Mouse (Mus musculus): ENCODE data around the gene Epop.

The Epop gene

DNA sequence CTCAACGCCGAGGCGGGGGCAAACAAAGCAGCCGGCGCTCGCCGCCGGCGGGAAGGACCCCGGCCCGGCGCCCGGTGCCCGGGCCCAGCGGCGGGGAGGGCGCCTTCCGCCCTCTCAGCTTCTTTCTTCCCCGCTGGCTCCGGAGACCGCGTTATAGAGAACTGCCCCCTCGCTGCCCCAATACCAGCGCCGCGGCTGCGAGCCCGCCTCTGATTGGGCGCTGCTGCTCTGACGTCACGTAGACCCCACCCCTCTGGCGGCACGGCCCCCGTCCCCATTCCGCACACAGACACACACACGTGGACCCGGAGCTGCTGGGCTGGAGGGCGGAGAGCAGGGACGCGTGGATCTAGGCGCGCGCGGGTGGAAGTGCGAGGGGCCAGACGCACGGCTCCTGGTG, at the start of gene Epop:
Gene Epop, minus strand, starts transcription at position 127 of the 400 bp plus-strand sequence.
- peak; percentile 78 for DNase-seq

DNA sequence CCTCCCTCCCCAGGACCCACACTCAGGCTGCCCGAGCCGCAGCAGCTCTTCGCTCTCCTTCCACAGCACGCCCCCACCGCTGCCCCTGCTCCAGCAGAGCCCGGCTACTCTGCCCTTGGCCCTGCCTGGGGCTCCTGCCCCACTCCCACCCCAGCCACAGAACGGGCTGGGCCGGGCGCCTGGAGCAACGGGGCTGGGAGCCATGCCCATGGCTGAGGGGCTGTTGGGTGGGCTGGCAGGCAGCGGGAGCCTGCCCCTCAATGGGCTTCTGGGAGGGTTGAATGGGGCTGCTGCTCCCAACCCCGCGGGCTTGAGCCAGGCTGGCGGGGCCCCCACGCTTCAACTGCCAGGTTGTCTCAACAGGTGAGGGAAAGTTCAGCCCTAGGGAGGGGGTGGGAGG, 48.8 kb upstream of the Epop start:
- no peak for DNase-seq

DNA sequence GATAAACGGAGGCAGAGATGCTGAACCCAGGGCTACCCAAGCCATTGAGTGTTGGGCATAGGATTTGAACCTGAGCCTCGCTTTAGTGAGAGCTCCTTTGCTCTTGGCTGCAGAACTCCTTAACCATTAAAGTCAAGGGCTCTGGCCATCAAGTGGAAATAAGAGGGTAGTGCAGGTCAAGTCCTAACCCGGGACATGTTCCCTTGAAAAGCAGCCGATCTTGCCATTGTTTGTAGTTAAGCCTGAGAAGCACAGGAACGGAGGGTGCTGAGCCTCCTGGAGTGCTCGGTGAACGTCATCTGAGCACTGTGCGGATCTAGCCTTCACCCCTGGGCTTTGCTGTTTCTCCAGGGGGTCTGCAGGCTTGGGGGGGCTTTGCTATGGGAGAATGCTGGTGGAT, 48.3 kb upstream of the Epop start:
- DNase-seq = no peak

DNA sequence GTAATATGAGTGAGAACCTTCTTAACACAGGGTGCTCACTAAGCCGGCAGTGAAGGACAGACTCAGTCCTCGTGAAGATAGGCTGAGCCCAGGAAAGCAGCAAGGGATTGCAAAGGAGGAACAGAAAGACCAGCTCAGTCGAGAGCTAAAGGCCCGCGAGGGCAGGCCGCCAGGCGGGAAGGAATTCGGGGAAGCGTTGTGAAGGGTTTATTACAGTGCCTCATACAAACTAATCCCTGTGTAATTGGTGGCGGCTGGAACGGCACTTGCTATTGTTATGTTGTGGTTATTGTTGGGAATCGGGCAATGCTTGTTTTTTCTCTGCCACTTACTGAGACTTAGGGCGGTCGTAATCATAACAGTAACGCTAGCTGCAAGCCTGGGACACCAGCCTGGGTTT, 47.9 kb upstream of the Epop start:
- no peak for DNase-seq

- DNase-seq = no peak
Observed at GRCm38 (mm10) chr11:97676050-97676754, 46.7 kb upstream of the Epop start.

- DNase-seq = no peak
Observed at GRCm38 (mm10) chr11:97673148-97673547, 43.6 kb upstream of the Epop start.

DNA sequence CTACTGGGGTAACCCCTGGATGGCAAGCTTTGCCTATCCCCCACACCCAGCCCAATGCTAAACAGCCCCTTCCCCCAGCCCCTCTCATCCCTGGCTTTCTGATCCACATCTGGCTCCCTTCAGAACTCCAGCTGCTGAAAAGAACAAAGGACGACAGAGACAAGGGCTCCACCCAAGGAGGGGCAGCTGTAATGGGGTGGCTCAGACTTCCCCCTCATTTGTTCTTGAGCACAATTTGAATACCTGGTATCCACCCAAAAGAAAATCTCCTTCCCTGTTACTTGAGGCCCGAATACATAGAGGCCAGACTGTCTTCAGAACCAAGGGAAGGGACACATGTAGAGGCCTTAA, 41.6 kb upstream of the Epop start:
- DNase-seq = no peak

DNA sequence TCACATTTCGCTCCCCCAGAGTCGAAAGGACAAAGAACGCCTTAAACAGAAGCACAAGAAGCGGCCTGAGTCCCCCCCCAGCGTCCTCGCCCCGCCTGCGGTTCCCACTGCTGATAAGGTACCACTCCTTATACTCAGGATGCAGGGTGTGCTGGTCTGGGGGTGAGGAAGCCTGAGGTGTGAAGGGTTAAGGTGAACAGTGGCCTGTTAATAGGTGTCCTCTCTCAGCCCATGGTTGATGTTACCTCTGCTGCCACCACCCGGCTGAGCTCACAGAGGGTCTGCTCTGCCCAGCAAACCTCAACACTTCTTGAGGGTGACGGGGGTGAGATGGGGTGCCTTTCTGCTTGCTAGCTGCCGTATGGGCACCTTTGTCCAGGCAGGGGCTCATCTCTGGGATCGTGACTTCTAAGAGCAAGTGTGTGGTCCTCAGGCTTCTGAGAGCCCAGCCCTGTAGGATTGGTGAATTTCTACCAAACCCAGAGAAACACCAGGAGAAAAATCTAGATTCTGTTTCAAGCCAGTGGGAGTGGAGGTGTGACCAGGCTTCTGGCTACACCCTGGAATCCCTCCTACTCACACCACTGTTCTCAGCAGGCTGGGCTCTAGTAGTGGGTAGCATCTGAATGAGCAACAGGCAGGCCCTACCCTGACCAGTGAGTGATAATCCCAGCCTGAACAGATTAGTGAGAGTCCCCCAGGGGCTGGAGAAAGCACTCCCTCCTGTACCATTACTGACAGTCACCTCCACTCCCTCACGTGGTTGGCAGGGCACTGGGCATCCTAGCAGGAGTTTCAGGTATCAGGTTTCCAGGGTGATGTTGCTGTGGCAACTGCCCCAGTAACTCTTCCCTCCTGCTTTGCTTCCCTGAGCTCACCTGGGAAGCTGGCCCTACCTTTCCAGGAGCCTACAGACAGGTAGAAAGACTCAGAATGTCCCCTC, 41.0 kb upstream of the Epop start:
- no peak for DNase-seq

DNA sequence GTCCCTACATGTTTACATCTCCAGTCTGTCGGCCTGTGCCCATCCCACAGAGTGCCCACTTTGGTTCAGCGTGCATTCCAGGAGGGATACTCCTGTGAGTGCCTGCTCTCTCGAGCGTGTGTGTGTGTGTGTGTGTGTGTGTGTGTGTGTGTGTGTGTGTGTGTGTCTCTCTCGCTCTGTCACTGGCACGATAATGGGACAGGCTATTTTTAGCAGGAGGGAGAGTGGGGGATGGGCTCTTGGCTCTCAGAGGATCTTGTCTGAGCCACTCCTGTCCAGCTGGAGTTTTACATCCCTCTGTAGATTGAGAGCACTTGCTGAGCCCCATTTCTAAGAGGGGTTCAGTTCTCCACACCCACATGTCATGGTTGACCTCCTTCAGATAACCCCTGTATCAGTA, 40.3 kb upstream of the Epop start:
- DNase-seq = no peak

DNA sequence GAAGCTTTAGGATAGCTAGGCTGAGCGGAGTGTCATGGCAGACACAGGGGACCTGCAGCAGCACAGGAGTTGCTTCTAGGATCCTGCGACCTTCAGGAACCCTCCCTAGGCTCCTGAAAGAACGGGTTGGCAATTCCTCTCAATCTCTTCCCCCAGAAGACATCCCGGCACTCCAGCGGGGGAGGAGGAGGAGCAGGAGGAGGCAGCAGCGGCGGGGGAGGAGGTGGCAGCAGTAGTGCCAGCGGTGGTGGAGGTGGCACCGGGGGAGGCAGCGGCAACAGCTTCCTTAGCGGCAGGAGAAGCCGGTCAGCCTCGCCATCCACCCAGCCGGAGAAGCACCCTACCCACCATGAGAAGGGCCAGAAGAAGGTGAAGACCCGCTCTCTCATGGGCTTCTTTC, 39.8 kb upstream of the Epop start:
- no peak for DNase-seq

GRCm38 (mm10) chr11:97668160-97668559, 38.7 kb upstream of the Epop start:
- DNase-seq = no peak

DNA sequence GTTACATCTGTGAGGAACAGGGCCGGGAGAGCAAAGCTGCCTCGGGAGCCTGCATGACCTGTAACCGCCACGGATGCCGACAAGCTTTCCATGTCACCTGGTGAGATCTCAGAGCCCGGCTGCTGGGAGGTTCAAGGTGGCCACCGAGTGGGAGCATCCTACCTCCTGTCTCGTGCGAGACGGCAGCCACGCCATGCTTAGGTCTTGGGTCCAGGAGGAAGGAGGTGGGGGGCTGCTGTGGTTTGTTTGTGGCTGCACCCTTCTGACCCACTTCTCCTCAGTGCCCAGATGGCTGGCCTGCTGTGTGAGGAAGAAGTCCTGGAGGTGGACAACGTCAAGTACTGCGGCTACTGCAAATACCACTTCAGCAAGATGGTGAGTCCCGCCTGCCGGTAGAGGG, 37.3 kb upstream of the Epop start:
- DNase-seq = no peak

- no peak for DNase-seq
Observed at GRCm38 (mm10) chr11:97666221-97666620, 36.7 kb upstream of the Epop start.

DNA sequence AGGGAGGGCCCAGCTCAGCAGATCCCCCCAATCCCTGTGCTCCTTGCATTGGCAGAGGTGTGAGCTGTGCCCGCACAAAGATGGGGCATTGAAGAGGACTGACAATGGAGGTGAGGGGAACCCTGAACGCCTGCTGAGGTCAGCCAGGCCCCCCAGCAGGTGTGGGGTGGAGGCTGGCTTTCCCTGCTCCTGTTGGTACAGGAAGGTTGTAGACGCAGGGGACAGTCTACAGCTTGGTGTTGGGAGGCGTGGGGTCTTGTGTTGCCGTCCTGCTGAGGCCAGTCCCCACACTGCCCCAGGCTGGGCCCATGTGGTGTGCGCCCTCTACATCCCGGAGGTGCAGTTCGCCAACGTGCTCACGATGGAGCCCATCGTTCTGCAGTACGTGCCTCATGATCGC, 35.9 kb upstream of the Epop start:
- no peak for DNase-seq

DNA sequence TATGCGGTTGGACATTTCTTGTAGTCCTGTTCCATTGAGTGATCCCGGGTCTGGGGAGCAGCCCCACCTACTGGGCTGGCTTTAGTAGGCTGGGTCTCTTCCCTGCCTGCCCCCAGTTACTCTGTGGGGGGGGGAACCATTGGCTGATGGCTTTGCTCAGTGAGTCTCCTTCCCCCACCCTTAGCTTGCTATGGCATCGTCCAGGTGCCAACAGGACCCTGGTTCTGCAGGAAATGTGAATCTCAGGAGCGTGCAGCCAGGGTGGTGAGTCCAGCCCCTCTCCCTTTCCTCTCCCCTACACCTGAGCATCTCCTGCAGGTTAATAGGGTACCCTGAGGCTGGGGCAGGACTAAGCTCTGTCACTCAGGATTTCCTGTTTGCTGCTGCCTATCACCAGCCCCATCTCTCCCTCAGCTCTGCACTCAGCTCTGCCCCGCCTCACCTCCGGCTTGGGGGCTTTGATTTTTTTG, 35.3 kb upstream of the Epop start:
- DNase-seq = peak; percentile 68

GRCm38 (mm10) chr11:97664339-97664665, 34.8 kb upstream of the Epop start:
- no peak for DNase-seq

- peak; percentile 71 for DNase-seq
Observed at GRCm38 (mm10) chr11:97663528-97664338, 34.2 kb upstream of the Epop start.

DNA sequence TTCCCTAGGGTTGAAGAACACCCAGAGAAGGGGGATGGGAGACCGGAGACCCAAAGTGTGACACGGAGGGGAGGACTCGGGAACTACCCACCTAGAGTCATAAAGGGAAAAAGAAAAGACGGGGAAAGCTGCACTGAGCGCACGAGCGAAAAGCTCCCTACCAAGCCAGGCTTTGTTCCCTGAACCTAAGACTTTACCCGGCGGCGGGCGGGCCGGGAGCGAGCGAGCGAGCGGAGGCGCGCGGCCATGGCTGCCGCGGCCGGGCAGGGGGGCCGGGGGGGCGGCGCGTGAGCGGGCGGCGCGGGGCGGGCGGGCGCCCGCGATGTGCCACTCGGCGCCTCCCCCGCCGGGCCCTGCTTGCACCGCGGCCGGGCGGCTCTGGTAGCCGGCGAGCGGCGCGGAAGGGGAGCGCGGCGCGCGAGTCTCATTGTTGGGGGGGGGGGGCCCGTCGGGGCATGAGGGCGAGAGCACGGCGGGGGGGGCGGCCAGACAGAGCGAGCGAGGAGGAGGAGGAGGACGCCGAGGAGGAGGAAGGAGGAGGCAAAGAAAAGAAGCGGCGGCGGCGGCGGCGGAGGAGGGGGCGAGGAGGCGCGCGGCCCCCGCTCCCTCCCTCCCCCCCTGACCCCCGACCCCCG, 33.5 kb upstream of the Epop start, which contains the start of gene Mllt6:
Gene Mllt6, plus strand, starts transcription at position 522 of the 635 bp plus-strand sequence.
- peak; percentile 79 for DNase-seq

GRCm38 (mm10) chr11:97662207-97662892, 32.8 kb upstream of the Epop start:
- DNase-seq = peak; percentile 69

DNA sequence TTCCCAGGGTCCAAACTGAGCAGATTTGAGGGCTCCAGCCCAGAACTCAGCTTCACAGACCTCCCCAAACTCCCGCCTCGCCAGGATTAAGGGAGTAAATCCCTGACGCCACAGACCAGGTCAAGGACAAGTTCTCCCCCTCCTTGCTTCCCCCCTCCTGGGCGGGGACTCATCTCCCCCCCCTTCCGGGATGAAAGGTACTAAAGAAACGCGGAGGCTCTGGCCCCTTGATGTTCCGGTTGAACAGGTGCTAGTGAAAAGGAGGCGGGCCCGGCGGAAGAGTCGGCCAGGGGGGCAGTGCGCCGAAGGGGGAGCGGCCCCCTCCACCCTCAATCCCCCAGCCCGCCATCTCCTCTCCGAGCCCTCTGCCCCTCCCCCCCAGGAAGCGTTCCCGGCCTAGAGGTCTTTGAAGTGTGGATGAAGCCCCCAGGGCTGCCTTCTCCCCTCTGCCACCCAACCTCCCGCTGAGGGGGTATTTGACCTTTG, 32.2 kb upstream of the Epop start:
- peak; percentile 77 for DNase-seq

DNA sequence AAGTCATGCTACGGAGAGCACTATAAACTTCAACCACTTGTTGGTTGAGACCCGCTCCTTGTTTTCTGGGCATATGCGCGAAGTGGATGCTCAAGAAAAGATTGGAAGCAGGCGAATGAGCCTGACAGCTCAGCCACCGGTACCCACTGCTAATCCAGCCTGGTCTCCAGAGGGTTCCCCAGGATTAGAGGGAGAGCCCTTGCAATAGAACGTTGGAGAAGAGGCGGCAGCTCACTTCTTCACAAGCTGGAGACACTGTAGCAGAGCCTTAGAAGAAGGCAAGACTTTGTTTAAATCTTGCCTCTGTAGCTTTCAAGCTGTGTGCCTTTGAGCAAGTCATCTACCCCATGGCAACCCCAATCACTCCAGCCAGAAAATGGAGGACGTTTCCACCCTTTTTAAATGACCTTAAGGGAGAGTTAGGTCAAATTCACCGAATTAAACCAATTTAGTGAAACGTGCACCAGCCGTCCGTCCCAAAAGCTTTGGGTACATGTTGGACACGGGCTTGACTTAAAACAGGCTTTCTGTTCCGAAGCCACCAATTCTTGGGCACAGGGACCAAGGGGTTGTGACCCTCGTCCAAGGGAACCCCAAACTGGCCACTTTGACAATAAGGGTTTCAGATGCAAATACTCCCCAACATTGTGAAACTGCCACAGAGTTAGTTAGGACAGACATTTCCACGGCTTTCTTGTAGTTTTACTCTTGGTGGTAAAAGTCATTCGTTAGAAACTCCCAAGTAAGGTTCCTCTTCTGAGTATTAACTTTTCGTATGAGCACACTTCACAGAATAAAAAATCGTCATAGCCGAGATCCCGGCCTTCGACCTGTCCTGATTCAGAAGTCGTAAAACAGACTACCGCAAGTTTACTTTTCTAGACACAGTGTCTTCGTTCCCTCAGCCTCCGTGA, 31.5 kb upstream of the Epop start:
- DNase-seq = no peak

Measured in cerebellum, adult 9-11 months (tissue).